Mouse (Mus musculus): Measurements from ENCODE around the gene Ndufs1. TPM values are rescaled to one million over a fixed set of nuclear protein-coding genes. Genes with fewer than 3 reads are reported as not detected.
"Not testable (repeated sequence)": the region's sequence is repeated elsewhere in the genome, so short reads cannot be mapped to it uniquely, and the experiment has no call there.

Gene Ndufs1
- polyA plus RNA-seq, 1 experiment from 2014 or later: 147 TPM

DNA sequence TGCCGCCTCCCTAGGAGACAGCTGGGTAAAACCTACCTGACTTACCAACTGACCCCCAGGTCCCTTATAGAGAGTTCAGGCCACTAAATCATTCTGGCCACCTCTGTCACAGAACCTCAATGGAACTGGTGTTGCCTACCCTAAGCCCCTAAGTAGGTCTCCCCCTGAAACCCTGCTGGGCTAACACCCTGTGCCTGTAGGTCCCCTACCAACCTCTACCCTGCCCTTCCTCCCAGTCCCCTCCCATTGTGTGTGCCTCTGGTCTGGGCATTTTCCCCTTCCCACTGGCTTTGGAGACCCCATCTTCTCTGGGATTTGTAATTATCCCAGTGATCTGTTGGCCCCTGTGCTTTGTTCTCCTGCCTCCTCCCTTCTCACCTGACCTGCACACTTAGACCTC is 26.8 kb upstream of the Ndufs1 start:
- Histone ChIP-seq H3K9ac (no peak overlapping the region), H3K4me1 (peaks cover 15% of the 10 kb centered on the region), H3K27ac (no peak overlapping the region), H3K9me3 (peaks cover 8% of the 10 kb centered on the region), H3K36me3 (no peaks in the 10 kb centered on the region), H3K4me2 (replicated peaks) (no peak overlapping the region), H3K27me3 (replicated peaks) (no peaks in the 10 kb centered on the region), H3K4me3 (no peak overlapping the region)
- 70% methylated on average over 1 of the region's 1 CpGs for WGBS
- 0 out of 2 replicates have a peak, but pooled peaks have one; percentile 53 for ATAC-seq (ENCODE audit: low FRiP score, low read depth)

DNA sequence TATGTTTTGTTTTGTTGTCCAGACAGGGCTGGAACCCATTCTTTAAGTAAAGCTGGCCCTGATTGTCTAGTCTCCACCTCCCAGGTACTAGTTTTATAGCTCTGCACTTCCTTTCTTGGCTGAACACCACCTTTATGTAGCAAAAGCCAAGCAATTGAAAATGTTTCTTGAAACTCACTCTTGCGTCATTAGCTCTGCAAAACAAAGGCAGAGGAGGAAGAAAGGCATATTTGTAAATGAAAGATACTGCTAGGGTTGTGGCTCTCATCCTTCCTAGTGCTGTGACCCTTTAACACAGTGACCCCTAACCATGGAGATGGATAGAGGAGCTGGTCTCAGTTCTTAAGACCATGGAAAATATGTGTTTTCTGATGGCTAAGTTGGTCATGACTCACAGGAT is 25.0 kb upstream of the Ndufs1 start:
- no peak overlapping the region for H3K27ac ChIP-seq
- H3K9me3 ChIP-seq: peaks cover 8% of the 10 kb centered on the region
- H3K4me3 ChIP-seq: no peak overlapping the region
- H3K4me1 ChIP-seq: peaks cover 15% of the 10 kb centered on the region
- H3K27me3 ChIP-seq (replicated peaks): no peaks in the 10 kb centered on the region
- H3K36me3 ChIP-seq: no peaks in the 10 kb centered on the region
- WGBS: 81% methylated on average over 1 of the region's 1 CpGs
- no peak overlapping the region for H3K9ac ChIP-seq
- H3K4me2 ChIP-seq (replicated peaks): no peak overlapping the region
- ATAC-seq (ENCODE audit: low FRiP score, low read depth): no peak

DNA sequence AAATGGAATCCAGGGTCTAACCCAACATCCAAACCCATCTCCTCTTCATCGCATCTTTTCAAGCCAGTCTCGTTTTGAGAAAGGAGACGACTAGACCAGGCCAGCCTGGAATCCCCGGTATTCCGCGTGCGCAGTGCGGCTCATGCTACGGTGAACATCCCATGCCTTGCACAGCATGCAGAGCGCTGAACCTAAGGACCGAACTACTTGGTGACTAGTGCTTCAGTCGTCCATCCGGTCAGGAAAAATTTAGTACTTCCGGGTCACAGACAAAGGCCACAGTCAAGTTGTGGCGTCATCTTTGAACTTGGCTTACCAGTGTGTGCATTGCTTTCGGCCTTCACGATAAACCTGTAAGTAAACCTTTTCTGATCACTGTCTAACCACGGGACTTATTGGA is 23.7 kb upstream of the Ndufs1 start:
- no peak for ATAC-seq (ENCODE audit: low FRiP score, low read depth)
- peaks cover 15% of the 10 kb centered on the region for H3K4me1 ChIP-seq
- WGBS: 94% methylated on average over 18 of the region's 18 CpGs
- H3K27ac ChIP-seq: no peak overlapping the region
- H3K4me2 ChIP-seq (replicated peaks): no peak overlapping the region
- H3K4me3 ChIP-seq: no peak overlapping the region
- H3K9ac ChIP-seq: no peak overlapping the region
- peaks cover 8% of the 10 kb centered on the region for H3K9me3 ChIP-seq
- H3K36me3 ChIP-seq: no peaks in the 10 kb centered on the region
- H3K27me3 ChIP-seq (replicated peaks): no peaks in the 10 kb centered on the region

DNA sequence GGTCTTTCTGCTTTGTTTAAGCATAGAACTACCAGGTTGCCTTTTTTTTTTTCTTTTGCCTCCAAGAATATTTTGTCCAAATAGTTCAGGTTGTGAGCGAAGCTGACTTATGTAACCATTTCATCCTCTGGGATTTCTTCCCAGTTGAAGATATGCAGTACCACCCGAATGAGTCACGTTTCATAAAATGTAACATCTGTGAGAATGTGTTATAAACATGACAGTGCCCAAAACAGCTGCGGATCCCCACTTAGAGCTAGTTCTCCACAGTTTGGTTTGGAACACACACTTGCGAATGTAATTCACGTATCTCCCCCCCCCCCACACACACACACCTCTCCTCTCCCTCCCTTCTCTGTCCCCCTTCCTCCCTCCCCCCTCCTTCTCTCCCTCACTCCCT is 22.8 kb upstream of the Ndufs1 start:
- H3K4me3 ChIP-seq: no peak overlapping the region
- no peak overlapping the region for H3K9ac ChIP-seq
- ATAC-seq (ENCODE audit: low FRiP score, low read depth): no peak
- no peaks in the 10 kb centered on the region for H3K36me3 ChIP-seq
- no peak overlapping the region for H3K4me2 ChIP-seq (replicated peaks)
- 94% methylated on average over 6 of the region's 6 CpGs for WGBS
- no peaks in the 10 kb centered on the region for H3K27me3 ChIP-seq (replicated peaks)
- H3K9me3 ChIP-seq: peaks cover 8% of the 10 kb centered on the region
- H3K4me1 ChIP-seq: peaks cover 12% of the 10 kb centered on the region
- no peak overlapping the region for H3K27ac ChIP-seq

DNA sequence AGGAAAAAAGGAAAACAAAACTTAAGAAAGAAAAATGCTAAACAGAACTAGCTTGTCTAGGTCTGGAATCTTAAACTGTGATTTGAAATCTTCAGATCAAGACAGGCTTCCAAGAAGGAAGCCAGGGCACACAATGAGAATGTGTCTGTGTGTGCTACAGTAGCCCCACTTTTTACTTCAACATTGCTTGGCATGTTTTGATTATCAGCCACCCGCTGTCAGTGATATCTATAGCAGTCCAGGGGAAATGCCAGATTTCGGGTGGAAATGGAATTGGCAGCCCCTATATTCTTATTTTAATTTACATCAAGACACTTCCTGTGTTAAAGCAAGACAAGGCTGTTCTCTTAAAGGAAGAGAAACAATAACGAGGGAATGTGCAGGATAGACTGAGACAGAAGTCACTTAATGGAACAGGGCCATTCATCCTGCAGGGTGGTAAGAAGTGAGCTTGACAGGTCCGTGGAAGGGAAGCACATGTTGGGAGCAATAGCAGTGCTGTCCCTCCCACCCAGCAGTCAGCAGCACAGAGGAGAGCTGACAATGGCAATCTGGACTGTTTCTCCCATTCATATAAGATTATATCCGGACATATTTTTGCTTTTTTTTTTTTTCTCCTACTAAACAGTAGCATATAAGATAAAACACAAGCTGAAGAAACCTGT is 19.3 kb upstream of the Ndufs1 start:
- H3K27me3 ChIP-seq (replicated peaks): no peaks in the 10 kb centered on the region
- no peak overlapping the region for H3K27ac ChIP-seq
- H3K4me1 ChIP-seq: no peaks in the 10 kb centered on the region
- no peak overlapping the region for H3K9ac ChIP-seq
- peaks cover 8% of the 10 kb centered on the region for H3K9me3 ChIP-seq
- WGBS: 68% methylated on average over 5 of the region's 5 CpGs
- no peak overlapping the region for H3K4me2 ChIP-seq (replicated peaks)
- no peaks in the 10 kb centered on the region for H3K36me3 ChIP-seq
- ATAC-seq (ENCODE audit: low FRiP score, low read depth): no peak
- H3K4me3 ChIP-seq: no peak overlapping the region

DNA sequence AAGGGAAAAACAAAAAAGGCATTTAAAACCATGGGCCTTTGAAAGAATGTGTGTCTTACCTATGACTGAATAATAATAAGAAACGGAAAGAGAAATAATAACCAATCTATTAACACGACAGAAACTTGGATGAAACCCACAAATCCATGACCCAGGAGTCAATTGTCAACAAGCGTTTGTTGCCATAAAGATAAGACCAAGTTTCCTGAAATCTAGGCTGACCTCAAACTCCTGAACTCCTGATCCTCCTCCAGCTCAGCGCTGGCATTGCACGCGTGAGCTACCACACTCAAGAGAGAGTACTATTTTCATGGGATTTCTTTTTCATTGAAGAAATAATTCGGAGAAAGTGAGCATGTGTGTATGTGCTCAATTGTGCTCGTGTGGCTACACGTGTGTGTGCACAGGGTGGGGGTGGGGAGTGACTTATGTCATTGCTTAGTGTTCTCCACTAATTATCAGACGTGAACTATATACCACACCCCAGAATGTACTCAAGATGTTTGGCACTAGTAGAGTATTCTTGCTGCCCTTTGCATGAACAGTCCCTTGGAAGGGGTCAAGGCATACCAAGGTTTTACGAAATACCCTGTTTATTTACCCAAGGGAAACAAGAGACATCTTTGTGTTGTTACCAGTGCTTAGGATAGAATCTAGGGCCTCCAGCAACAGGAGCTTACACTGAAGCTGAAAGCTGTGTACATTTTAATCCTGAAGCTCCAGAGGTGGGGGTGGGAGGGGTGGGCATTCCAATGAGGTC is 15.9 kb upstream of the Ndufs1 start:
- H3K36me3 ChIP-seq: no peaks in the 10 kb centered on the region
- ATAC-seq (ENCODE audit: low FRiP score, low read depth): no peak
- H3K4me3 ChIP-seq: no peak overlapping the region
- WGBS: 92% methylated on average over 11 of the region's 11 CpGs
- H3K27ac ChIP-seq: no peak overlapping the region
- H3K9me3 ChIP-seq: no peaks in the 10 kb centered on the region
- H3K4me1 ChIP-seq: no peaks in the 10 kb centered on the region
- no peak overlapping the region for H3K9ac ChIP-seq
- H3K27me3 ChIP-seq (replicated peaks): no peaks in the 10 kb centered on the region
- no peak overlapping the region for H3K4me2 ChIP-seq (replicated peaks)

DNA sequence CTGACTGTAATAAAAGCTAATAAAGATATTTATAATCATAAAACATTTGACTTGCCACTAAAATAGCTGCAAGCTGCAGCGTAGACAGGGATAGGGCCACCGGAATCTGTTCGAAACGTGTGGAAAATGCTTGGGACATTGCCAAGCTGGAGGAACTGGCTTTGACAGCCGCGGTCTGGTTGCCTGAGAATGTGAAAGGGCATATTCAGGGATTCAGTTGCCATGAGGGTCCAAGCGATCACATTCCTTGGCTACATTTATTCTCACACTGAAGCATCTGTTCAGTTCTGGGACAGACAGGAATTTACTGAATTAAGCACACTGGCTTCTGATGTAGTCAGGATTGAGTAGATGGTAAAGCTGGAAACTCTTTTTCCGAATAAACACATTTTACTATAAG is 14.2 kb upstream of the Ndufs1 start:
- Histone ChIP-seq H3K4me3 (no peak overlapping the region), H3K4me1 (no peaks in the 10 kb centered on the region), H3K4me2 (replicated peaks) (no peak overlapping the region), H3K27me3 (replicated peaks) (no peaks in the 10 kb centered on the region), H3K9ac (no peak overlapping the region), H3K36me3 (no peaks in the 10 kb centered on the region), H3K9me3 (no peaks in the 10 kb centered on the region), H3K27ac (no peak overlapping the region)
- no peak for ATAC-seq (ENCODE audit: low FRiP score, low read depth)
- 84% methylated on average over 8 of the region's 8 CpGs for WGBS

DNA sequence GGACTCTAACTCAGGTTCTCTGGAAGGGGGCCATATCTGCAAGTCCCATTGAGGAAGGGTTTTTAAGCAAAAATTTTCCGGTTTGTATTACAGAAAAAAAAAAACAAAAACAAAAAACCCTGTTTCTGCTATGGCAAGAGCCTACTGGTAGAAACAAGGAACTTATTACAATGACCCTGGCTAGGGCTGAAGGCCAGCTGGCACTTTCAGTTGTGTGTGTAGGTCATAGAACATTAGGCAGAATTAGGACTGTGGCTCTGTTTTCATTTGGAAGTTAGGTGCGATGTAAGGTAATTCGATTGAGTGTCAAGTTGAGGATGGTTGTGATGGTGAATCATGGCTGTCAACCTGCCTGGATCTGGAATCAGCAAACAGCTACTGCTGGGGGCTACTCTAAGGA is 11.9 kb upstream of the Ndufs1 start:
- no peak overlapping the region for H3K27ac ChIP-seq
- no peak overlapping the region for H3K4me2 ChIP-seq (replicated peaks)
- no peak overlapping the region for H3K4me3 ChIP-seq
- H3K27me3 ChIP-seq (replicated peaks): no peaks in the 10 kb centered on the region
- 0 out of 2 replicates have a peak, but pooled peaks cover 2% of the 10 kb centered on the region for H3K36me3 ChIP-seq
- H3K9me3 ChIP-seq: no peaks in the 10 kb centered on the region
- WGBS: 96% methylated on average over 3 of the region's 3 CpGs
- H3K4me1 ChIP-seq: no peaks in the 10 kb centered on the region
- ATAC-seq (ENCODE audit: low FRiP score, low read depth): no peak
- no peak overlapping the region for H3K9ac ChIP-seq

DNA sequence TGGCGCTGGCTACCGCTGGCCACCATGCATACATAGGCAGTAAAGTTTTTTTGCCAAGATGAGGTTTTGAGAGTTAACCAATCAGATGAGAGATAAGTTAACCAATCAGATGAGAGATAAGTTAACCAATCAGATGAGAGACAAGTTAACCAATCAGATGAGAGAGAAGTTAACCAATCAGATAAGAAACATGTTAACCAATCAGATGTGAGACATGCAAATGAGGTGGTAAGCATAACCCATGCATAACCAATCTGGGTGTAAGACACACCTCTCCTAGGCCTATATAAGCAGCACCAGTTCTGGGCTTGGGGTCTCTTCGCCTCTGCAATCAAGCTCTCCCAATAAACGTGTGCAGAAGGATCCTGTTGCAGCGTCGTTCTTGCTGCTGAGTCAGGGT is 8.8 kb upstream of the Ndufs1 start:
- not testable (repeated sequence) for ATAC-seq (ENCODE audit: low FRiP score, low read depth); H3K36me3 ChIP-seq; H3K27ac ChIP-seq; H3K4me3 ChIP-seq; H3K27me3 ChIP-seq (replicated peaks); H3K4me1 ChIP-seq; H3K9me3 ChIP-seq; H3K9ac ChIP-seq; H3K4me2 ChIP-seq (replicated peaks)
- 98% methylated on average over 6 of the region's 6 CpGs for WGBS

DNA sequence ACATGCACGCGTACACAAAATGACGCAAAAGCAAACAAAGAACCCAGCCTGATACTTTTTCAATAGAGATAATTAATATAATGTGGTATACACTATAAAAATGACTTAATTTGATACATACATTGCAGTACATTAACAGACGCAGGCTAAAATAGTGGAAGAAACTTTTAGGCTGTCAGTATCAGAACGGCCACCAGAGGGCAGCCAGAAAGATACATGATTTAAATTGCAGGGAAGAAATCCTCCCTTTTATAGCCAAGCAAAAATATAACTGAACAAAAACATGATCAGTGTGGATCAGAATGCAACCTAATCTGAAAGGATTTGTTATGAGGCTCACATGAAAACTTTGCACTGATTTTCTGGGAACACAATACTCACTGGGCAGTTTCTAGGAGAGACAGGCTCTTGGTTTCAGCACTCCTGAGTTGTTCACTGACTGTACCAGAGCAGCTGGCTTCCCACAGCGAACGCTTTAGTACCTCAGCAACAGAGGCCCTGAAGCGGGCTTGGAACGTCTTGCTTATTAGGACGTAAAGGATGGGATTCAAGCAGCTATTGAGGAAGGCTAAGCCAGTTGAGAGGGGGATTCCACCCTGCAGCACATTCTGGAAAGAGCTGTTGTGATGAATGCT is 6.1 kb upstream of the Ndufs1 start:
- no peaks in the 10 kb centered on the region for H3K9me3 ChIP-seq
- ATAC-seq (ENCODE audit: low FRiP score, low read depth): no peak
- H3K4me1 ChIP-seq: peaks cover 7% of the 10 kb centered on the region
- H3K4me2 ChIP-seq (replicated peaks): no peak overlapping the region
- no peaks in the 10 kb centered on the region for H3K27me3 ChIP-seq (replicated peaks)
- no peak overlapping the region for H3K9ac ChIP-seq
- no peak overlapping the region for H3K4me3 ChIP-seq
- 65% methylated on average over 10 of the region's 10 CpGs for WGBS
- H3K36me3 ChIP-seq: peaks cover 23% of the 10 kb centered on the region
- no peak overlapping the region for H3K27ac ChIP-seq

DNA sequence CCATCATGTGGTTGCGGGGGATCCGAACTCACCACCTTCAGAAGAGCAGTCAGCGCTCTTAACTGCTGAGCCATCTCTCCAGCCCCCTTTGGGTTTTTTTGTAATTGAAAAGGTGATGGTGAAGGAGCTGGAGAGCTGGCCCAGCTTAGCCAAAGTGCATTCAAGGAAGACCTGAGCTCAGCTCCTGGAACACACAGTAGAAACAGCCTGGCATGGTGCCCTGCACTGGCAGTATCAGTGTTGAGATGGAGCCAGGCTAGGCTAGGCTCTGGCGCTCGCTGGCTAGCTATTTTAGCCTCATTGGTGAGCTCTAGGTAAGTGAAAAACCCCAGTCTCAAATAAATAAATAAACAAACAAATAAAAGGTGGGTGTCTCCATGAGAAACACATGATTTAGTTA is 5.6 kb upstream of the Ndufs1 start:
- WGBS: 85% methylated on average over 5 of the region's 5 CpGs
- Histone ChIP-seq H3K9me3 (no peaks in the 10 kb centered on the region), H3K4me3 (no peak overlapping the region), H3K27me3 (replicated peaks) (no peaks in the 10 kb centered on the region), H3K36me3 (peaks cover 23% of the 10 kb centered on the region), H3K9ac (no peak overlapping the region), H3K4me1 (peaks cover 11% of the 10 kb centered on the region), H3K4me2 (replicated peaks) (no peak overlapping the region), H3K27ac (no peak overlapping the region)
- ATAC-seq (ENCODE audit: low FRiP score, low read depth): no peak

DNA sequence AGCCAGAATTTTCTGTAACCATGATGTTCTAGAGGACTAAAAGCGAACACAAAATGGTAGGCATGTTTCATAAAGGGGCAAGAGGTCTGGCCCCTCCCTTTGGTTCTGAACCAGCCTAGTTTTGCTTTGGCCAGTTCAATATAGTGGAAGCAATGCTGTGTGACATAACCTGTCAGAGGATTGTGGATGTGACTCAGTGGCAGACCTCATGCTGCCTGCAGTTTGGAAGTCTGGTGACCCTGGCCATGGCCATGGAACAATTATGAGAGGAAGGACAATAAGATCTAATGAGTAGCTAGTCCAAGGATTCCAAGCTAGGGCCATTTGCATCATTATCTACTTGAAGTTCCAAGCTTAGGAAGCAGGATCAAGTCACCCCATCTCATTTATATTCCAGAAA is 4.8 kb upstream of the Ndufs1 start:
- Histone ChIP-seq H3K9me3 (no peaks in the 10 kb centered on the region), H3K4me2 (replicated peaks) (no peak overlapping the region), H3K4me1 (peaks cover 11% of the 10 kb centered on the region), H3K36me3 (peaks cover 23% of the 10 kb centered on the region), H3K4me3 (no peak overlapping the region), H3K27ac (no peak overlapping the region), H3K9ac (no peak overlapping the region), H3K27me3 (replicated peaks) (no peaks in the 10 kb centered on the region)
- 98% methylated on average over 1 of the region's 1 CpGs for WGBS
- 0 out of 2 replicates have a peak, but pooled peaks have one; percentile 26 for ATAC-seq (ENCODE audit: low FRiP score, low read depth)
